Mouse (Mus musculus) hindbrain, embryonic 12.5 days (tissue): ENCODE measurements around the gene Gm10118. TPM values are rescaled to one million over a fixed set of nuclear protein-coding genes. Genes with fewer than 3 reads are reported as not detected.

Experiments used
- ATAC-seq: fragments of 200-750 bp; cut with Nextera tagmentation; 2 replicates; pipeline ENCODE4 v1.8.0; 2017; ENCODE audit warnings: moderate TSS enrichment; ENCODE audit not compliant: low FRiP score
- H3K27ac ChIP-seq: fragments of 300-500 bp; sonication (generic); 2 replicates; pipeline ENCODE4 v1.5.1; 2016; ENCODE audit warnings: mild to moderate bottlenecking
- H3K27me3 ChIP-seq: fragments of 300-500 bp; sonication (generic); 2 replicates; pipeline ENCODE4 v1.6.1; 2016; ENCODE audit warnings: mild to moderate bottlenecking
- H3K36me3 ChIP-seq: fragments of 300-500 bp; sonication (generic); 2 replicates; pipeline ENCODE4 v1.6.1; 2016; ENCODE audit warnings: mild to moderate bottlenecking
- H3K4me1 ChIP-seq: fragments of 300-500 bp; sonication (generic); 2 replicates; pipeline ENCODE4 v1.6.1; 2016
- H3K4me2 ChIP-seq: fragments of 300-500 bp; sonication (generic); replicated peaks from 2 replicates; pipeline ENCODE4 v1.6.1; 2016; ENCODE audit warnings: mild to moderate bottlenecking
- H3K4me3 ChIP-seq: fragments of 300-500 bp; sonication (generic); 2 replicates; pipeline ENCODE4 v1.5.1; 2016; ENCODE audit warnings: mild to moderate bottlenecking
- H3K9ac ChIP-seq: fragments of 300-500 bp; sonication (generic); 2 replicates; pipeline ENCODE4 v1.6.1; 2016; ENCODE audit warnings: mild to moderate bottlenecking, moderate library complexity
- H3K9me3 ChIP-seq: fragments of 300-500 bp; sonication (generic); replicated peaks from 2 replicates; pipeline ENCODE4 v1.6.1; 2016; ENCODE audit warnings: mild to moderate bottlenecking
- WGBS: fragments of 180-500 bp; shearing (Covaris S2); methylation state at CpG from one replicate; pipeline ENCODE4 v1.1.7; 2016; 5-methylcytosine and 5-hydroxymethylcytosine counted together
- polyA plus RNA-seq: library from polyadenylated mRNA; unstranded; fragments of >200 nt; fragmentation: Nextera tagmentation; extraction: Ambion mirVana; gene quantifications from 2 replicates; pipeline ENCODE4 v1.2.1, GENCODE M21; 2016

Gene Gm10118
- 0.38 and 0.56 TPM in 2 replicates for polyA plus RNA-seq

DNA sequence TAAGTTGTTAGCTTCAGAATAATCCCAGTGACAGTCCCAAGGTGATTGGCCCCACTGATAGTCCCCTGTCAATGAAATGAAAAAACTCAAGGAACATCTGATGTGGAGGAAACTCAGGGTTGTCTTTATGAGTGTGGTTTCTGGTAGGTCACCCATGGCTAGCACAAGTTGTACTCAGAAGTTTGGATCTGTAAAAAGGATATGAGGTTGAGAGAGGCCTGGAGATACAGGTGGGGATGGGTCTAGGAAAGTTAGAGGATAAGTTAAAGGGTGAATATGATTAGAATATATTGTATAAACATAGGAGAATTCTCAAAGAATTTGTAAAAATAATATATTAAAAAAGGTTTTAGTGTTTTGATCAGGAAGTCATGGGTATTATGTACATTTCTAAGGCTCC is at the start of gene Gm10118:
Gene Gm10118, minus strand, starts transcription at position 101 of the 400 bp plus-strand sequence.
- Histone ChIP-seq H3K36me3 (no peaks in the 10 kb centered on the region), H3K4me3 (no peak within 1 kb of the TSS), H3K9ac (no peak within 1 kb of the TSS), H3K4me2 (no peak within 1 kb of the TSS), H3K4me1 (no peaks in the 10 kb centered on the region), H3K9me3 (no peaks in the 10 kb centered on the region), H3K27ac (no peak within 1 kb of the TSS), H3K27me3 (no peaks in the 10 kb centered on the region)
- no peak for ATAC-seq

DNA sequence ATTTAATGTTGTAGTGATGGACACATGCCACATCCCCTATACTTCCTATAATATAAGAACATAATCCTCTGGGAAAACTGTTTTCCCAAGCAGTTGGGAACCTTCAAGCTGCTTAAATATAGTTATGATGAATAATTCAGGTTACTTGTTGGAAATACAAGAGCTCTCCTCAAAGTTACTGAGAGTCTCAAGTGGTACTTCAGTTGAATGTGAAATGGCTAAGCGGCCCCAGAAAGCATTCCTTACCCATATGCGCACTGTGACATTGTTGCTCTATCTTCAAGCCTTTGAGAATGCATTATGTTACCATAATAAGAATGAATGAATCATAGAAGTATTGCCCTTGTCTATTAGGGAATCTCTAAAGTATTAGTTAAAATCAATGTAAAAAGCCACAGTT is 45.1 kb upstream of the Gm10118 start:
- 88% methylated on average over 2 of the region's 2 CpGs for WGBS
- H3K36me3 ChIP-seq: no peaks in the 10 kb centered on the region
- H3K9ac ChIP-seq: no peak overlapping the region
- H3K4me3 ChIP-seq: no peak overlapping the region
- H3K4me2 ChIP-seq: no peak overlapping the region
- no peaks in the 10 kb centered on the region for H3K27me3 ChIP-seq
- no peaks in the 10 kb centered on the region for H3K4me1 ChIP-seq
- ATAC-seq: no peak
- no peaks in the 10 kb centered on the region for H3K9me3 ChIP-seq
- no peak overlapping the region for H3K27ac ChIP-seq

DNA sequence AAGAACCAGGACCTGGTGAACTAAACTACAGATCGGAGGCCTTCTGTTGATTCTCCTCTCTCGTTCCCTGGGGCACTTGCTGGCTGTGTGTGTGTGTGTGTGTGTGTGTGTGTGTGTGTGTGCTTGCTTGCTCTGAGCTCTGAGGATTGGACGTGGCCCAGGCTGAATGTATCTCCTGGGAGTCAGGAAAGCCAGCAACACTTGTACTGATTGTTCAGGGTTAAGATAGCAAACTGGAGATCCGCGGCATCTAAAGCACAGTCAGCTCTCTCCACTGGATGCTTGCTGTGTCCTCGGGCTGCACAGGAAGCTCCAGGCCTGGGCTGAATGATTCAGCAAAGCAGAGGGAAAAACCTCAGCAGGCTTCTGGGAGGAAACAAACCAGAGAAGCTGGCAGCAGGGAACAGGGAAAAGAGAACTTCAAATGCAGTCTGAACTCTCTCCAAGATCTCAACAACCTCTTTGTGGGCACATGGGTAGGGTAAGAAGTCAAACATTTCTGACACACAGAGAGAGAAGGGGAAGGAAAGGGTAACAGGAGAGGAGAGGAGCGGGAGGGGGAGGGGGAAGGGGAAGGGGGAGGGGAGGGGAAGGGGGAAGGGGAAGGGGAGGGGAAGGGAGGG is 27.2 kb upstream of the Gm10118 start:
- H3K9ac ChIP-seq: no peak overlapping the region
- no peaks in the 10 kb centered on the region for H3K9me3 ChIP-seq
- H3K27me3 ChIP-seq: no peaks in the 10 kb centered on the region
- H3K36me3 ChIP-seq: no peaks in the 10 kb centered on the region
- H3K27ac ChIP-seq: peak overlapping the region; percentile 57; the same call in 1 of the 2 replicates
- WGBS: 18% methylated on average over 6 of the region's 7 CpGs
- peaks cover 9% of the 10 kb centered on the region for H3K4me1 ChIP-seq
- H3K4me3 ChIP-seq: no peak overlapping the region
- H3K4me2 ChIP-seq: no peak overlapping the region
- ATAC-seq: no peak

DNA sequence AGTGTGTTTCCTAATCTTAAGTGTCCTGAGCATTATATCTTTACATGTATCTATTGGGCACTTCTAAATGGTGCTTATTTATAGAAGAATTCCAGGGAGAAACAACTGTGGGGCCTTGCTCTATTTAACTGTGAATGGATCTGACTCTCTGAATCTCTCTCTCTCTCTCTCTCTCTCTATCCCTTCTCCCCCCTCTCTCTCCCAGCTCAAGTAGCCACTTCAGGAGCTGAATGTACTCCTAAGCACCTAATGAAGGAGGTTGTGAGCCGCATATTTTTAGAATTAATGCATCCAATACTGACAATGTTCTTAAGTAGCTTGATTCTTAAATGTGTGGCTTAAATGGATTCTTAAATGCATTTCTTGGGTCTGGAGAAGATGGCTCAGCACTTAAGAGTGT is 24.2 kb upstream of the Gm10118 start:
- Histone ChIP-seq H3K27ac (no peak overlapping the region), H3K9me3 (no peaks in the 10 kb centered on the region), H3K9ac (no peak overlapping the region), H3K4me1 (peaks cover 9% of the 10 kb centered on the region), H3K4me3 (no peak overlapping the region), H3K4me2 (no peak overlapping the region), H3K27me3 (no peaks in the 10 kb centered on the region), H3K36me3 (no peaks in the 10 kb centered on the region)
- ATAC-seq: no peak
- 90% methylated on average over 1 of the region's 1 CpGs for WGBS

DNA sequence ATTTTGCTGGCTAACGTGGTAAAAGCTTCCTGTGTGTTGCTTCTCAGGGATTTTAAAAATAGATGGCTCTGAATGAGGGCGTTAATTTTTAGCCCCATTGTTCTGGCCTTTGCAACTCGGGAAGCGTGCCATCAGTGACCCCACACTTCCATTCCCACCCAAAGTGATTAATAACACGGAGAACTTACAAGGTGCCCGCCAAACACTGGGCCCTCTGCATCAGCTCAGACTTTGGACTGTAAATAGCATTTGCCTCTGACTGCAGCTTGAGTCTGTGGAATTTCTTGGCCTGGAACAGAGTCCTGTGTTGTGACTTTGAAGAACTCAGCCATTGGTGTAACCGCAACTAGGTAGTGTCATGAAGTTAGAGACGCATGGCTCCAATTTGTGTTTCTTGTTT is 23.6 kb upstream of the Gm10118 start:
- Histone ChIP-seq H3K4me1 (peaks cover 9% of the 10 kb centered on the region), H3K27me3 (no peaks in the 10 kb centered on the region), H3K27ac (no peak overlapping the region), H3K9me3 (no peaks in the 10 kb centered on the region), H3K4me2 (no peak overlapping the region), H3K4me3 (no peak overlapping the region), H3K36me3 (no peaks in the 10 kb centered on the region), H3K9ac (no peak overlapping the region)
- no peak for ATAC-seq
- WGBS: 63% methylated on average over 8 of the region's 8 CpGs

DNA sequence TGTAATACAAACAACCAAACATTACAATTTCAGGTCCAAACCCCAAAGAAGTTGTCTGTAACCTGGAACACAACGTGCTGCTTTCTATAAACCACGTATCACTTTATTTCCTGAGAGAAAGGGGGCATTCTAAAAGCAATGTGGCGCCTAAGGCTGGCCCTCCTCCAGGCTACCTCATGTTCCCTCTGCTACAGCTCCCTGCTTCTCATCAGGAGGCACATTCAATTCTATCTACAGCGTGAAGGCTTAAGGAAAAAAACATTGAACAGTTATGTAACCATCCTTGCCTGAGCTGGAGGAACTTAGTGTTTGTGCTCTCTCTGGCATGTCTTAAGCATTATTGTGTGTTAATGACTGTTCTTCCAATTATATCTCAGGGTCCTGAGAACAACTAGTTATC is 20.0 kb upstream of the Gm10118 start:
- no peak overlapping the region for H3K27ac ChIP-seq
- H3K4me3 ChIP-seq: no peak overlapping the region
- H3K9ac ChIP-seq: no peak overlapping the region
- no peak for ATAC-seq
- no peaks in the 10 kb centered on the region for H3K36me3 ChIP-seq
- H3K4me1 ChIP-seq: no peaks in the 10 kb centered on the region
- H3K9me3 ChIP-seq: no peaks in the 10 kb centered on the region
- no peaks in the 10 kb centered on the region for H3K27me3 ChIP-seq
- 72% methylated on average over 4 of the region's 4 CpGs for WGBS
- H3K4me2 ChIP-seq: no peak overlapping the region

DNA sequence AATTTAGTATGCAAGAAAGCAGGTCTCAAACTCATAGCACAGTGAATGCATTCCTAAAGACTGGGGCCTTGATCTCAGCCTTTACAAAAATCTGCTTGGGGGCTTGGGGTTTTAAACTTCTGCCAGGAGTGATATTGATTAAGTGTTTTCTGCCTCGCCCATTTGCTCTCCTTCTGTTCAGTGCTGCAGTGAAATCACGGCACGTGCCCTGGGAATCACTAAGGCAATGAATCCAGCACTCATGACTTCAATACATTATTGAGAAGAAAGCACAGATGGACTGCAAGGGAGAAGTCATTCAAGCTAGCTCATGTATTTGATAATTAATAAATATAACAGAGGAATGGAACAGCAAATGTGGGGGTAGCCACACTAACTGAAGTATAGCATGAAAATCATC is 18.3 kb upstream of the Gm10118 start:
- no peak overlapping the region for H3K4me2 ChIP-seq
- no peaks in the 10 kb centered on the region for H3K9me3 ChIP-seq
- no peak overlapping the region for H3K4me3 ChIP-seq
- WGBS: 59% methylated on average over 3 of the region's 3 CpGs
- no peak overlapping the region for H3K9ac ChIP-seq
- peak; percentile 50; the same call in 1 of the 2 replicates for ATAC-seq
- H3K4me1 ChIP-seq: no peaks in the 10 kb centered on the region
- H3K27me3 ChIP-seq: no peaks in the 10 kb centered on the region
- no peaks in the 10 kb centered on the region for H3K36me3 ChIP-seq
- H3K27ac ChIP-seq: no peak overlapping the region

DNA sequence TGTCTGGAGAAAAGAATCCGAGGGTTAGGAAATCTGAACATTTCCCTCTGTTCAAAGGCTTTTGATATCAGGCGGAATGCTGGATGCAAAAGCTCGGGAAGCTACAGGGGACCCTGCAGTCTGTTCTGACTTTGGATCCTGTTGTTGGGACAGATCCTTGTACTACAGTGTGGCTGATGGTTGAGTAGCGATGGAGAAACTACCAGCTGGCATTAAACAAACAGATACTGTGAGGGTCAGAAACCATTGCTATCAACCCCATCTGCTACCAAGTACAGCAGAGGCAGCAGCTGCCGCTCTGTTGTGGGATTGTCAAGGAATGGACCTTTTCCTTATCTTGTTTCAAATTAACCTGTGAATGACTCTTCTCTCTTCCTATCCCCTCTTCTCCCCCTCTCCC is 6.7 kb upstream of the Gm10118 start:
- ATAC-seq: no peak
- Histone ChIP-seq H3K27ac (no peak overlapping the region), H3K4me1 (no peaks in the 10 kb centered on the region), H3K9ac (no peak overlapping the region), H3K27me3 (no peaks in the 10 kb centered on the region), H3K4me3 (no peak overlapping the region), H3K4me2 (no peak overlapping the region), H3K36me3 (no peaks in the 10 kb centered on the region), H3K9me3 (no peaks in the 10 kb centered on the region)
- 80% methylated on average over 5 of the region's 5 CpGs for WGBS

DNA sequence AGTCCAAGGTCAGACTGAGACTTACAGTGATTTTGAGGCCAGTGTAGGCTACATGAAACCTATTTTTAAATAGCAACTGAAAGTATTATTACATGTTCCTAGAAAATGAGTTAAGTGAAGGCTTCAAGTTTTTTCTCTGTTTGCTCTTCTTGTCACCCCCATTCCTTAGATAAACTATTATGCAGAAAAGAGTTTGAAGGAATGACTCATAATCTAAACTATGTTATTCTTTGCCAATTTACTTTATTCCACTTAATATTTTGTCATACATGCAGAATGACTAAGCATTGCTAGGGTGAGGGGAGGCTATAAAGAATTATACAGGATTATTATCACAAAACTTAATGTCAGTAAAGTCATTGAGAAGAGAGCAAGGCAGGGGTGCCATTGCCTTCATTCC is 18.4 kb downstream of the Gm10118 start:
- Histone ChIP-seq H3K27ac (no peak overlapping the region), H3K4me1 (no peaks in the 10 kb centered on the region), H3K9me3 (no peaks in the 10 kb centered on the region), H3K36me3 (no peaks in the 10 kb centered on the region), H3K4me3 (no peak overlapping the region), H3K27me3 (no peaks in the 10 kb centered on the region), H3K4me2 (no peak overlapping the region), H3K9ac (no peak overlapping the region)
- ATAC-seq: no peak

DNA sequence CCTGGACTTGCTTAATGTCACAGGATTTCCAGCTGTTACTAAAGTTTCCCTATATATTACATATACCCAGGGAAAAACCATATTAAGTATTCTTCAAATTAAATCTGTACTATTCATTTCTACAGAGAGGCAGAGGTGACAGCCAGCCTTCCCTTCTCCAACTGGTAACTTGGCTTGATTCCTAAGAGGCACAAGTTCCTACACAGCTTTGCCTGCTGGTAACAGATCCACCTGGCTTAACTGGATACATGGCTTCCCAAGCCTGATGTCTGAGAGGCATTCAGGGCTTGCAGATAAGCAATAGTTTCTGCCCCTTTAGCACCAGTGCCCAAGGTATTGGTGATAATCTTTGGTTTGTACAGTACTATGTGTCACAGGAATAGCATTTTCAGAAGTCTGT is 27.3 kb downstream of the Gm10118 start:
- no peak overlapping the region for H3K27ac ChIP-seq
- no peak overlapping the region for H3K4me2 ChIP-seq
- no peaks in the 10 kb centered on the region for H3K36me3 ChIP-seq
- ATAC-seq: no peak
- H3K9me3 ChIP-seq: no peaks in the 10 kb centered on the region
- no peaks in the 10 kb centered on the region for H3K27me3 ChIP-seq
- H3K4me1 ChIP-seq: no peaks in the 10 kb centered on the region
- no peak overlapping the region for H3K9ac ChIP-seq
- H3K4me3 ChIP-seq: no peak overlapping the region

DNA sequence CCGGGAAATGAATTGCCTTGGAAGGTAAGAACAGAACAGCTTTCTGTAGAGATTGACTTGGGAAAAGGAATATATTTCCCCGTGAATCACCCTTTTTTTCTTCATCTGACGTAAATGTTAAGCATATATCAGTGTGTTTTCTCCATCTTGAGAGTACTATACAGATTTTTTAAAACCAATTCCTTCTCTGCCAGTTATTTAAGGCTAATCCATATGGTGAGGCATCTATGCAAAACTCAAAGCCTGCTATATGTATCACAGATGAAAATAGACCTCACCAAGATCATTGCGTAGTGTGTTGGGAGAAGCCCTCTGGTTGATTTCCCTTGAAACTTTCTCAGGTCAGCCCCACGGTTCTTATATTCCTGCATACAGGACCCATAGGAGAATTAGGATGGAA is 32.6 kb downstream of the Gm10118 start:
- 92% methylated on average over 5 of the region's 5 CpGs for WGBS
- Histone ChIP-seq H3K27ac (no peak overlapping the region), H3K9ac (no peak overlapping the region), H3K4me2 (no peak overlapping the region), H3K27me3 (no peaks in the 10 kb centered on the region), H3K9me3 (no peaks in the 10 kb centered on the region), H3K36me3 (no peaks in the 10 kb centered on the region), H3K4me3 (no peak overlapping the region), H3K4me1 (no peaks in the 10 kb centered on the region)
- ATAC-seq: no peak

DNA sequence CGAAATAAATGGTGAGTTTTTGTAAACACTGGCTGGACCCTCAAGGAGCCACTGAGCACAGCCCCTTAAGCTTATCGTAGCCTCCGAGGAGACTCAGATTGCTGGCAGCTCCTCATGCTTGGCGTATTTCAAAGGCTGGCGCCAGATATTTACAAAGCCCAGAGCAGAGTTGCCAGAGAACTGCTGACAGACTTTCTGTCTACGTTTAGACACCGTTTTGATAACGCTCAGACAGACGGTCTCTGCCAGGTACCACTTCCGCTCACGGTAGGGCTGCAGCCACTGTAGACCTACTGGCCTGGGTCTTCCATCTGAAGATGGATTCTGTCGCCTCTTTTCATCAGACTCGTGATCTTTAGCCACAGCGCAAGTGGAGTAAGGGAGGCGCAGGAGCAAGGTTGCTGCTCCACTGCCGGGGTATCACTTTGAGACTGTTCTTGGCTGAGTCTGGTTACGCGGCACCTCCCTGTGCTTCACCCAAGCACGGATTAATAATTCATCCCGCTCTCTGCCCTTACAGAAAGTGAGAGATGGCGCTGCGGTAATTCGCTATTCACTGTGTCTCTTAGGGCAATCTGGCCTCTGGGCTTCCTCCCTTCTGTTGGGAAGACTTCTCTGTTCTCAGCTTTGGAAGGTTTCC is 40.7 kb downstream of the Gm10118 start:
- Histone ChIP-seq H3K9me3 (no peaks in the 10 kb centered on the region), H3K9ac (no peak overlapping the region), H3K27ac (no peak overlapping the region), H3K4me2 (no peak overlapping the region), H3K4me3 (no peak overlapping the region), H3K27me3 (no peaks in the 10 kb centered on the region), H3K4me1 (no peaks in the 10 kb centered on the region), H3K36me3 (no peaks in the 10 kb centered on the region)
- no peak for ATAC-seq
- 81% methylated on average over 23 of the region's 23 CpGs for WGBS

DNA sequence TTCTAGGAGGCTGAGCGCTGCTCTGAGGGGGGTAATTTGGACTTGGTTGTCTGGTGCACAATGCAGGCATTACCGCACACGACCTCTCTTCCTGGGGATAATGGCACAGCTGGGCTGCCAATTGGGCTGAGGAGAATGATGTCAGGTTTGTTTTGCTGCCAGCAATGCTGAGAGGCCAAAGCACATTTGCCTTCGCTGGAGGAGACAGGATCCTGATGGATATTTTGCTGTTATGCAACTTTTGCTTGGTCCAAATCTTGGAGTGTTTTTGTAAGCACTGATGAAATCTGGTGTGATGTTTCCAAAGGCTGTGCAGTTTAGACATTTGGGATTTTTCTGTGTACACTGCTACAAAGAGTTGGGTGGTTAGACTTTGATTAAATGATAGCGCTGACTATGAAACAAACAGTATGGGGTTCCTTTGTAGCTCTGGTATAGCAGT is 46.8 kb downstream of the Gm10118 start:
- WGBS: 52% methylated on average over 5 of the region's 5 CpGs
- Histone ChIP-seq H3K27me3 (no peaks in the 10 kb centered on the region), H3K36me3 (no peaks in the 10 kb centered on the region), H3K27ac (no peak overlapping the region), H3K9me3 (no peaks in the 10 kb centered on the region), H3K4me1 (no peaks in the 10 kb centered on the region), H3K4me2 (no peak overlapping the region), H3K9ac (no peak overlapping the region), H3K4me3 (no peak overlapping the region)
- ATAC-seq: no peak
